8 mouse cellular contexts compared by ENCODE assay signal in the genomic region with DNA sequence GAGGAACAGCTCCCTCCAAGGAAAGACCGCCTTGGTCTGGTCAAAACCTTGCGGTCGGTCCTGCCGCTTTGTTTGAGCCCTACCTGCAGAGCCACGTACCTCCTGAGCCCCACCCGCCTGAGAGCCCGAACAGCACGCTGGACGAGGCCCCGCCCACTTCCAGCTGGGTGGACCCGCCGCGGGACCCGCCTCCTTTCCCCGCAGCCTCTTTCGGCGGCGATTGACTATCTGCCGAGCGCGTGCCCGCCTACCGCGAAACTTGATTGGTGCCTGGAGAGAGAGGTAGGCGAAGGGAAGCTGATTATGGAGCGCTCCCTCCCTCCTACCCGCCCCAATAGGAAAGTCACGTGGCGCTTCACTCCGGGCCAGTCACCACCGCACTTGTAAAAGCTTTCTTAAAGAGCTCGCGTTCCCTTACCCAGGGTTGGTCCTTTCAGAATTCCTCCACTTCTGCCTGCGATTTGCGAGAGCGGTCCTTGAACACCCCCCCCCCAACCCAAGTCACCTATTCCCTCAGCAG. TPM values are rescaled to one million over a fixed set of nuclear protein-coding genes. Genes with fewer than 3 reads are reported as not detected.
DNase-seq lines count a peak whose midpoint lies in the region; ATAC-seq lines count a peak whose summit lies in the region.

No protein-coding gene starts in this region.

- H3K27ac ChIP-seq in lung, embryonic 16.5 days (ENCODE audit: low read length) = peak overlapping the region; percentile 98

- H3K4me1 ChIP-seq in lung, embryonic 16.5 days (replicated peaks; ENCODE audit: control insufficient read depth, insufficient read depth, low read length) = peaks cover 36% of the 10 kb centered on the region

- no peaks in the 10 kb centered on the region for H3K36me3 ChIP-seq in lung, embryonic 16.5 days (ENCODE audit: control insufficient read depth, insufficient read depth, low read length)

- ATAC-seq in hematopoietic stem cell, adult 5-6 weeks (replicated peaks in 1 of 2; ENCODE audit: insufficient read depth in 1 of 2, low FRiP score in 2 of 2, low TSS enrichment in 1 of 2, low read depth in 1 of 2, poor library complexity in 2 of 2, severe bottlenecking in 2 of 2) = peak; percentile 92 to 93
- peak; percentile 93 for ATAC-seq in lung, embryonic 16.5 days (ENCODE audit: low read depth)

- H3K9me3 ChIP-seq in lung, embryonic 16.5 days (ENCODE audit: control insufficient read depth, low read length) = no peaks in the 10 kb centered on the region

- peak overlapping the region; percentile 99 for H3K4me2 ChIP-seq in lung, embryonic 16.5 days (ENCODE audit: low read depth, low read length)

- H3K4me3 ChIP-seq in lung, embryonic 16.5 days (ENCODE audit: low read length) = peak overlapping the region; percentile 95

- peak; percentile 94 for DNase-seq in MEL-GATA-1-ER (ENCODE audit: extremely low read depth, low read depth)
- DNase-seq in cerebellum, adult 8-10 months = peak; percentile 98
- peak; percentile 97 for DNase-seq in forelimb bud, embryonic 11.5 days (ENCODE audit: low read depth, low spot score)
- DNase-seq in layer of hippocampus, adult 9-10 months (ENCODE audit: low spot score) = peak; percentile 94
- DNase-seq in ovary, postnatal 10 days (ENCODE audit: low spot score) = peak; percentile 90
- DNase-seq in thymus, postnatal 10 days (ENCODE audit: low spot score in 2 of 2) = peak; percentile 98

- H3K9ac ChIP-seq in lung, embryonic 16.5 days (ENCODE audit: low read length) = peak overlapping the region; percentile 88

- 0% methylated on average over 36 of the region's 36 CpGs for WGBS in lung, embryonic 16.5 days

- H3K27me3 ChIP-seq in lung, embryonic 16.5 days (ENCODE audit: control insufficient read depth, insufficient read depth, low read depth, low read length) = no peaks in the 10 kb centered on the region

RNA-seq across cellular contexts. Expression of a gene that starts 0.8 kb away (rescaled TPM):
- total RNA-seq in hematopoietic stem cell, adult 5-6 weeks (2017) = 4.9 and 13.1 TPM in 2 replicates
- polyA plus RNA-seq in lung, embryonic 16.5 days (2015; fragmentation: Nextera tagmentation; extraction: Ambion mirVana) = 12.9 and 13.7 TPM in 2 replicates

Comparison
In these comparisons a context has a peak if more than half of its experiments do, and no peak if none do; other contexts are left out.
1. Peak in every context shown above with its lines: DNase-seq, ATAC-seq, H3K4me3 ChIP-seq and H3K27ac ChIP-seq.